Mouse (Mus musculus): Measurements from ENCODE around the gene Slc22a8. TPM values are rescaled to one million over a fixed set of nuclear protein-coding genes. Genes with fewer than 3 reads are reported as not detected.

The Slc22a8 gene
- polyA plus RNA-seq, 2 experiments from 2014 or later: 0.40 TPM; not detected in 1

DNA sequence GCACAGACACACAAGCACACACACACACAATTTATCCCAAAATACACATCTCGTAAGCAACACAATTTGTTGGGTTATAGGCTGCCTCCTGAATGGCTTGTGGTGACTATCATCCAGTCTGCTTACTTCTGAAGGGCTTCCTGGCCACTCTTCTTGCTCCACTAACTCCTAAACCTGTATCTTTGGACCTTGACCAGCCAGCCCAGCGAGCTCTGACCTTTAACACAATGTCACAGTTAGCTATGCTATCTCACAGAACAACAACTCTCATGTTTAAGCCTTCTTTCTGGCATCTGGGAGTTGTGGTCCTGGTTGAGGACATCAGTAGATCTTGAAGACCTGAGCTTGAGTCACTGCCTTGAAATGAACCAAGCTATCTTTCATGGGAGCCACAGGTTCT is 8.2 kb downstream of the Slc22a8 start:
- no peak for ATAC-seq

DNA sequence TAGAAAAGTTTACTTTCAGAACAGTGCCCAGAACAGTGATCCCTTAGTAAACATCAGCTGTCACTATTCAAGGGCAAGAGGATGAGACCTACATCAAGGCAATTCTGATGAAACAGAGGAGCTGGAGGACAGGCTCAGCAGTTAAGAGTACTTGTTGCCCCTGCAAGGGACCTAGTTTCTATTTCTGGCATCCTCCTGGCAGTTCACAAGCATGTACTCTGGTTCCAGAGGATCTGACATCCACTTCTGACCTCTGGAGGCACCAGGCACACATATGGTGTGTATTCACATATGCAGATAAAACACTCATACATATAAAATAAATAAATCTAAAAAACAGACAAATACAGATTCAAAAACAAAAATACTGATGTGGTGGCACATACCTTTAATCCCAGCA is 10.9 kb downstream of the Slc22a8 start:
- no peak for ATAC-seq

DNA sequence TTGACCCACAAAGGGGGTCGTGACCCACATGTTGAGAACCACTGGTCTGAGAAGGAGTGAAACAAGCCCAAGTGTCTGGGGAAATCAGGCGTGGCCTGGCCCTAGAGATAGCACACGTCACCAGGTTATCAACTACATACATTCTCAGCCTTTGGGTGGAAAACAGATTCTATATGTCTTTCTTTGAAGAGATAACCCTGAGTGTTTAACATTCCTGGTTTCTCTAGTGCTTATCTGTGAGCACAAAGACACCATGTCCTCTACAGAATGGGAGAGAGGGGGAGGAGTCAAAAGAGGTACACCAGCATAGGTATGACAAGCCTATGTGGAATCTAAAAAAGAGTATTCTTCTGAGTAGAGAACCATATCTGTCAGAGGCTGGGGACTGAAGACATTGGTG is 11.9 kb downstream of the Slc22a8 start:
- ATAC-seq: no peak

DNA sequence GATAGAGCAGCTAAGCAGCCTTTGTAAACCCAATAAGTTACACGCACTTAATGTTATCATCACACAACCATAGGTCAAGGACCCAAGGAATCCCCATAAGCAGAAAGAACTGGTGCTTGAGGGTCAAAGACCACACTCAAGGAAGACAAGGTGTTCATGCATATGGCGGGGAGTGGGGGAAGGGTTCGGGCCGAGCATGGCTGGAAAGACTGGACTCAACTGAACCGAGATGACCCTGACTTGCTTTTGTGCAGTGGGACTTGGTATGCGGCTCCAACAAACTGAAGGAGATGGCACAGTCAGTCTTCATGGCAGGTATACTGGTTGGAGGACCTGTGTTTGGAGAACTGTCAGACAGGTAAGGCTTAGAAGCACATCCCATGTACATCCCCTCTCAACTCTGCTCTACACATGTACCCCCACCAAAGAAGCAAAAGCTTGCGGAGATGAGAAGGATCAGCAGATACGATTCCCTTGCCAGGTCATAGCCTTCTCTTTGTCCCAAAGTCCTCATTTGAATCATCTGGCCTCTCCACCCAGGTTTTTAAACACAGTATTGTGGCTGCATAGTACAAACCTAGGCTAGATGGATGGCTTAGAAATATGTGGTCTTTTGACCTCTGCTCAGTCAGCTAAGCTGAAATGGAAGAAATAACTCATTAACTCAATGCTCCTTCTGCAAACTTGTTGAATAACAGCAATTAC is 13.6 kb downstream of the Slc22a8 start:
- no peak for ATAC-seq

DNA sequence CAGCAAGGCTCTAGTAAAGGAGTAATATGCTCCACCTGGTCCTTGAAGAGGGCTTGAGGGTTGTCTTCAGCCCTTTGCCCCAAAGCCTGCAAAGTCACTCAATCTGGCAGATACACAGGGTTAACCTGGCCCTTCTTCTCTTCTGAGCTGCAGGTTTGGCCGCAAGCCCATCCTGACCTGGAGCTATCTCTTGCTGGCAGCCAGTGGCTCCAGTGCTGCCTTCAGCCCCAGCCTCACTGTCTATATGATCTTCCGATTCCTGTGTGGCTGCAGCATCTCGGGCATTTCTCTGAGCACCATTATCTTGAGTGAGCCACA is 14.1 kb downstream of the Slc22a8 start:
- no peak for ATAC-seq

DNA sequence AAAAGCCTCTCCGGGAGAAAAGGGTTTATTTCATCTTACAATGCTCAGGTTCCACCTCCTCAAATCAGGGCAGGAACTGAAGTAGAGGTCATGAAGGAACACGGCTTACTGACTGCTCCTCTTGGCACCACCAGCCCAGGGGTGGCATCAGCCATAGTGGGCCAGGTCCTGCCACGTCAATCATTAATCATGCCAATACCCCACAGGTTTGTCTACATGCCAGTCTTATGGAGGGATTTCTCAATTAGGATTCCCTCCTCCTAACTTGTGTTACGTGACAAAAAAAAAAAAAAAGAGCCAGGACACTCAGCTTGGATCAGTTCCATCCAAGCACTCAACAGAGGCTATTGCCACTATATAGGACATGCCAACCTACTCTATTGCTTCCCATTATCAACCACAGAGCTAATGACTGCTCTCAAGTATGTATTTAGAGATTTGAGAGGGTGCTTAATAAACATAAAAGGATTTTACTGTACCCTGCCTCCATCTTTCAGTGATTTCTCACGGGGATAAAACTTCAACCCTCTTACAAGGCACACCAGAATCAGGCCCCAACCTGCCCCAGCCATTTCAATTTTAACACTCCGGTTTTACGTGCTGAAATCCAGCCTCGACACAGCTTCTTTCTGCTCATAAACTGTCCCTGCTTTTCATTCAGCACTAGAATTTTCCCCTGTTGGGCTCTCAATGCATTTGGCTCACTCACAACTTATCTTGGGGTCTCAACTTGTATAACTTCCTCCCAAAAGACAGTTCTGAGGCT is 20.5 kb downstream of the Slc22a8 start:
- no peak for ATAC-seq

DNA sequence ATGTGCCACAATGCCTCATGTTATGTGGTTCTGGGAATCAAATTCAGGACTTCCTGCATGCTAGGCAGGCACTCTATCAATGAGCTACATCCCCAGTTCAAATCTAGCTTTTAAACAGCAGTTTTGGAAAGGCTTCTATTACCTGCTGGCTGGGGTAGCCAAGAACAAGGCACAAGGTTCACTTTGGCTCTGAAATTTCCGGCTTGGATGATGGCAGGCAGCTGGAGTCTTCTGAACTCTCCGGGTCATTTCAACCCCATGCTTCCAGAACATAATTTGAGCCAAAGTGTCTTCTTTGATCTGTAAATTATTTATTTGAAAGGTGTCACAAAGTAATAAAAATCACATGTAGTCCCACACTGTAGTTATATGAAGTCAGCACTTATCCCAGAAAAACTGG is 22.1 kb downstream of the Slc22a8 start:
- ATAC-seq: no peak

DNA sequence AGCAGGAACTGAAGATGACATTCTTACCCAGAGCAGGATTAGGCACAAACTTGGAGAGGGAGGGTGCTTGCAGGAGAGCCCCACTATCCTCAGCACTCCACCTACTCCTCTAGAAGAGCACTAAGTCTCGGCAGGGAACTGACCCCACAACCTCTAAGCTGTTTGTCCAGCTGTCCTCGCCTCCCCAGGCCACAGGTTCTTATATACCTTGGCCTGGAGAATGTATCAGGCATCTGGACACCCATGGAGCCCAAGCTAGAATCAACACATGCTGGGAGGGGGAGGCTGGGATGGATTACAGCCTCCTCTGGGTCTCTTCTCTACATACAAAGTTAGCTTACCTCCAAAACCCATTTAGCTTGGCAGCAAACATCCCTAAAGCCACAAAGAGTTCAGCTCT is 23.3 kb downstream of the Slc22a8 start:
- no peak for ATAC-seq

DNA sequence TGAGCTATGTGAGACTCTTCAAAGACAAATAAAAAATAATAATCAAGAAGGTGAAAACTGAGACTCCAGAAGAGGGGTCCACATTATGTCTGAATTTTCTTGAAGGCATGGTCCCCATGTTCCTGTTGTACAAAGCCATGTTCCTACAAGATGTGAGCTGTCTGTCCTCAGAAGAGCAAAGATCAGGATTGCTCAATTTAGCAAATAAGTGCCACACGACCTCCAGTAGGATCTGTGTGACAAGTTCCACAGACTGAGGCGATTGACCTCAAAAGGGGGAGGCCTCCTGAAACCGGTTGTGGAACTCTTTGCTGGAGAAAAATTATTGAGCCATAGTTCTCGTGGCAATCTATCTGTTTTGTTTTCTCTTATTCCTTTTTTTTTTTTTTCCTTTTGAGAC is 25.3 kb downstream of the Slc22a8 start:
- ATAC-seq: no peak

DNA sequence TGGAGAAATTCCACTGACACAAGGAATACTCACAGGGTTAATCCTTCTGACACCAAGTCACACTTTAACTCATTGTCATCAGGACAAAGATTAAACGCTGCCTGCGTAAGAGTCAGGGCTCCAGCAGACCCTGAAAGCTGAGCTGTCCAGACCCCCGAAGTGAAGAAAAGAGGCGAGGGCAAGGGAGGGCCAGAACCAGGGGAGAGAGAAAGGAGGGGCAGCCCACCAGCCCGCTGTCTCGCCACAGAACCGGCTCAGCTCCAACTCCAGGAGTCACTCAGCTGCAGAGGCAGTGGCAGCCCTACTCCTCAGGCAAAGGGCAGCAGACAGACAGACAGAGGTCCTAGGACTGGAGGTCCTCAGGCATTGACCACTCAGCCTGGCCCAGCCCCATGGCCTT is 26.9 kb downstream of the Slc22a8 start, which contains the start of gene Slc22a6:
Gene Slc22a6, plus strand, starts transcription at position 136 of the 400 bp plus-strand sequence.
- no peak for ATAC-seq

DNA sequence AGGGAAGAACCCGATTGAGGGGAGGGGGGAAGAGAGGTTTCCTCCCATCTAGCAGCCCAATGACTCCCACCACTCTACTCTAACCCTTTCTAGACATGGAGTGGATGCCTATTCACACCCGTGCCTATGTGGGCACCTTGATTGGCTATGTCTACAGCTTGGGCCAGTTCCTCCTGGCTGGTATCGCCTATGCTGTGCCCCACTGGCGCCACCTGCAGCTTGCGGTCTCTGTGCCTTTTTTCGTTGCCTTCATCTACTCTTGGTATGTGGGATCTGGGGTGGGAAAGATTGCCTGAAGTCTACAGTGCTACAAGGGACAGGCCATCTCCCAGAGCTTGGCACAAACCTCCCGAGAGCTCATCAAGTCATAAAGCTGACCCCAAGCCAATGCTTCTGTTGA is 30.0 kb downstream of the Slc22a8 start:
- no peak for ATAC-seq

DNA sequence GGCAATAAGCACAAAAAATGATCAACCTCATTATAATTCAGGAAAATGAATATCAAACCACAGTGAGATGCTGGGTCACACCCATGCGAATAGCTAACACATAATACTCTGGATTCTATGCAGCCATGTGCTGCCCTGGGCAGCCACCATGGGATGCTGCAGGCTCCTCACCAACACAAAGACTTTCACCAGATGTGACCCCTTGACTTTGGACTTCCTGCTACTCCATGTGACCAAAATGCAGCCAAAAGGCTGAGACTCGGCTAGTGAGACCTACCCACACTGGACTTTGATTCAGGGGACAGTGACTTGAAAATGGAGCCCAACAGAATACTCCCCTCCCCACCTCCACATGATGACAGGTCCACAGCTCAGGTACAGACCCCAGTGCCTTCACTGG is 39.2 kb downstream of the Slc22a8 start:
- no peak for ATAC-seq

DNA sequence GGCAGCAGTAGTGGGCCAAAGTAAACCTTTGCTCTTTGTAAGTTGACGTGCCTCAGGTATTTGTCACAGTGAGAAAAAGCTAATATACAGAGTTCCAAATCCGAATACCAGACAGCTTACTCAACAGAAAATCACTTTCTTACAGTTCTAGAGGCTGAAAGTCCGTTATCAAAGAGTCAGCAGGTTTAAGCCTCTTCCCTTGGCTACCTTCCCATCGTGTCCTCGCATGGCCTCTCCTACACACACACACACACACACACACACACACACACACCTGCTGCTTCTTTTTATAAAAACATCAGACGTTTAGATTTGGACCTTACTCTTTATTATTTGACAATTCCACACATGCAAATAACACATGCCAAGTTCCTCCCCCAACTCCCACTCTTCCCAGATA is 39.8 kb downstream of the Slc22a8 start:
- ATAC-seq: no peak

DNA sequence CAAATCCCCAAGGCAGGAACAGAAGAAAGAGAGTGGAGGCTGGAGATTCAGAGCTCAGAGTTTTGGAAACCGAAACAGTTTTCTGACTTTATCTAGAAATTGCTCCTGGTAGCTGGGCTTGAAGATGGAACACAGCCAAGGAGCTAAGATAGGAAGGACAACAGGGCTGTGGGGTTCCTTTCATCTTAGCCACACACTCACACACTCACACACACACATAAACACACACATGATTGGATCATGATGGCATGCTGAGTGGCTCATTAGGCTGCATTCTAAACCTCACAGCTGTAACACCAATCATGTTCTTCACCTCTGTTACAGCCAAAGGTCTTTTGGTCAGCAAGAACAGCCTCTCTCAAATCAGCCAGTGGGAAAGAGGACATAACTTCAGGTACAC is 41.0 kb downstream of the Slc22a8 start:
- ATAC-seq: no peak

DNA sequence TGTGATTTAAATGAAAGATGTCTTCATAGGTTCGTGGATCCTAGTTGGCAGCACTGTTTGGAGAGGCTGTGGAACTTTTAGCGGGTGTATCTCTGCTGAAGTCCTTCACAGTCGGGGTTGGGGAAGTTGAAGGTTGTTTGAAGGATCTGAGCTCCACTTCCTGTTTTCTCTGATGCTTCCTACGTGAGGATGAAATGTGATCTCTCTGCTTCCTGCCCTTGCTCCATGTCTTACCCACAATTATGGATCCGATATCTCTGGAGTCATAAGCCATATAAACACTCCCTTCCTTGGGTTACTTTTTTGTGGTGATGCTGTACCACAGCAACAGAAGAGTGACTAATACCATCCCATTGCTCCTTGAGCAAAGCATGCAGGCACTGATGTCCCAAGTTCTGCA is 51.0 kb downstream of the Slc22a8 start:
- ATAC-seq: no peak

DNA sequence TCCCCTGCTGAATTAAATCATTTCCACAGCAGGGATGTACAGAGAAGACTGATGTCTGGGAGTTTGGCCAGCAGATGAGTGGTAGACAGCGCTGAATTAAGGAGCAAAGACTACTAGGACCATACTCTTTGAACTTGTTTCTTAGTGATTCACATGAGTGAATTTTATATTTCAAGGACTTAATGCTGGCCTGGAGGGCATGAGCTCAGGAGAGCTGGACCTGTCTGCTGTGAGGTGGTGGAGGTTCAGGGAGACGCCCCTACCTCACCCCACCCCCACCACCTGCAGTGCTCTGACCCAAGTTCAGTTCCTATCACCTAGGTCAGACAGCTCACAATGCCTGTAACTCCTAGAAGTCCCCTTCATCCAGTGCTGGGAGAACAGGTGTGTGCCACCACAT is 55.3 kb downstream of the Slc22a8 start:
- no peak for ATAC-seq

DNA sequence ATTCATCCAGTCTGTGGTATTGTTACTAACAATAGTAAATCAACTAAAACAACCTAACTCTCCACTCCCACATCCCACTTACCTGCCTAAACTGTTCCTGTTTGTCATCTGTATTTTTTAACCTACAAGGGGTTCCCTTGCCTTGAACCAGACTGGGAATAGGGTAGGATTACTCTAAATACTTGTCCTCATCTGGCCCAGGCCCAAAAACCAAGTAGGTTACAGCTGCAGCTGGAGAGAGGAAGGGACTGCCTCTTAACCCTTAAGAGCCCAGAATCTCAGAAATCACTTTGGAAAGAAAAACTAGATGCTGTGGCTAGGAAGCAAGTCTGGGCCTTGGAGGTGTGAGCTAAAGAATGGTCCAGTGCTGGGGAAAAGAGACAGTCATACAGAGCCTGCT is 64.8 kb downstream of the Slc22a8 start:
- no peak for ATAC-seq

DNA sequence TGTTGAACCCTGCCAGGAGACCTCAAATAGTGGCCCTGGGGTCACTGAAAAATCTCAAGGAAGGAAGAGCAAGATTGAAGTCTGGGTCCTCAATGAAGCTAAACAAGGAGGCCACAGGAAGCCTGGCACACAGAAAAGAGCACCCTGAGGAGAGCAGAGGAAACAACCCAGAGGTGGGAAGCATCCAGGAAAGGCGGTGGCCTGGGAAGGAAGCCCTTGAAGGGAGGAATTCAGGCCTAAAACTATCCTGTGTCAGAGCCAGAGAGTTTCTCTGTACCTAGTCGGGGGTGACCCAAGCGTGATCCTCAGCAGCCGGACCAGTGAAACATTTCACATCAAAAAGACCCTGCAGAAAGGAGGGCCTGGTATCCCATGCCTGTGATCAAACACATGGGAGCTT is 65.3 kb downstream of the Slc22a8 start:
- no peak for ATAC-seq

Other genes with a start within 250 kb of the Slc22a8 start
- not detected for gene Slc22a30, start 186.1 kb upstream of the Slc22a8 start, polyA plus RNA-seq (2017; shearing (Covaris generic))
- gene Slc22a6, start 26.8 kb downstream of the Slc22a8 start, polyA plus RNA-seq (2017; shearing (Covaris generic)): not detected
- gene Chrm1, start 72.5 kb downstream of the Slc22a8 start, polyA plus RNA-seq (2017; shearing (Covaris generic)): not detected
- gene Slc3a2, start 132.1 kb downstream of the Slc22a8 start, polyA plus RNA-seq (2017; shearing (Covaris generic)): 10 to 100 TPM; 60.3 to 69.3 TPM
- gene Wdr74, start 144.6 kb downstream of the Slc22a8 start, polyA plus RNA-seq (2017; shearing (Covaris generic)): 10 to 100 TPM; 43.3 to 70.5 TPM
- gene 1700092M07Rik, start 149.5 kb downstream of the Slc22a8 start, polyA plus RNA-seq (2017; shearing (Covaris generic)): not detected
- gene Stx5a, start 150.2 kb downstream of the Slc22a8 start, polyA plus RNA-seq (2017; shearing (Covaris generic)): 100 to 1,000 TPM; 109 to 113 TPM
- 100 to 1,000 TPM; 126 to 163 TPM for gene Nxf1, start 165.8 kb downstream of the Slc22a8 start, polyA plus RNA-seq (2017; shearing (Covaris generic))
- gene Tmem223, start 179.7 kb downstream of the Slc22a8 start, polyA plus RNA-seq (2017; shearing (Covaris generic)): 100 to 1,000 TPM; 115 to 137 TPM
- gene Tmem179b, start 183.2 kb downstream of the Slc22a8 start, polyA plus RNA-seq (2017; shearing (Covaris generic)): 100 to 1,000 TPM in 1 of 2 experiments, 10 to 100 TPM in 1; 98.5 to 110 TPM
- 1 to 10 TPM; 3.5 to 6.9 TPM for gene Taf6l, start 195.2 kb downstream of the Slc22a8 start, polyA plus RNA-seq (2017; shearing (Covaris generic))
- 100 to 1,000 TPM; 171 to 186 TPM for gene Polr2g, start 207.3 kb downstream of the Slc22a8 start, polyA plus RNA-seq (2017; shearing (Covaris generic))
- gene Zbtb3, start 211.3 kb downstream of the Slc22a8 start, polyA plus RNA-seq (2017; shearing (Covaris generic)): 1 to 10 TPM; 2.1 TPM
- gene Ttc9c, start 228.1 kb downstream of the Slc22a8 start, polyA plus RNA-seq (2017; shearing (Covaris generic)): 10 to 100 TPM; 39.9 to 43.8 TPM
- 1 to 10 TPM; 6.0 to 6.1 TPM for gene Hnrnpul2, start 228.8 kb downstream of the Slc22a8 start, polyA plus RNA-seq (2017; shearing (Covaris generic))
- not detected for gene AC129217.1, start 238.5 kb downstream of the Slc22a8 start, polyA plus RNA-seq (2017; shearing (Covaris generic))
- gene Bscl2, start 246.2 kb downstream of the Slc22a8 start, polyA plus RNA-seq (2017; shearing (Covaris generic)): 100 to 1,000 TPM in 1 of 2 experiments, 10 to 100 TPM in 1; 93.4 to 102 TPM
- gene Gng3, start 247.9 kb downstream of the Slc22a8 start, polyA plus RNA-seq (2017; shearing (Covaris generic)): 1 to 10 TPM in 1 of 2 experiments, under 1 TPM in 1; 0.42 to 1.2 TPM

Data from activated CD4-positive, CD25-positive, alpha-beta regulatory T cell, adult 4 months (primary cell).